Mouse (Mus musculus) heart, postnatal 14 days (tissue): Measurements from ENCODE around the gene Slc1a3. TPM values are rescaled to one million over a fixed set of nuclear protein-coding genes. Genes with fewer than 3 reads are reported as not detected.

Experiments
- DNase-seq, 2 experiments: peaks; one replicate each; pipeline ENCODE4 v3.0.0; 2021 to 2022
- intact Hi-C: fragments of 180-260 bp; cut with DNase I; formaldehyde crosslinking; loops from one replicate; pipeline ENCODE4 v1.15.1; 2025
- total RNA-seq, 2 experiments: library from RNA; stranded (reverse); gene quantifications; 2 replicates each; pipeline ENCODE4 v1.2.3; 2021

The Slc1a3 gene
- total RNA-seq, 2 experiments from 2014 or later = 1.9 to 3.2 TPM

DNA sequence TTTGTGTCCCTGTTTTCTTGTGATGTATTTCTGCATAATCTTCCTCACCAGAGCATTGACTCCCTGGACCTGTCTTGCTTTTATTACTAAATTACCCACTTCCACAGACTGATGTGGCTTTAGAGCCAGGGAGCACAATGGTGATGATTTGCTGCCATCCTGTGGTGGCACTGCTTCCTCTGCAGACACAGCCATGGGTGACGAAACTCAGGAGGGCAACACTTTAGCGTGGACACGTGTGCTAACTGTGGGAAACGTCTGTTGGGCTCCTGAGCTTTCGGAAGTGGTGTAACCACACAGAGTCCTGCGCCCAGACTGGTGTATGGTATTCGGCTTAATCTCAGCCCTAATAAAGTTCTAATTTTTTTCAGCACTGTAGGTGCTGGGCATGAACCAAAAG, 85.2 kb downstream of the Slc1a3 start:
- intact Hi-C loops = no loop called here
- DNase-seq = peak; percentile 48 to 57

DNA sequence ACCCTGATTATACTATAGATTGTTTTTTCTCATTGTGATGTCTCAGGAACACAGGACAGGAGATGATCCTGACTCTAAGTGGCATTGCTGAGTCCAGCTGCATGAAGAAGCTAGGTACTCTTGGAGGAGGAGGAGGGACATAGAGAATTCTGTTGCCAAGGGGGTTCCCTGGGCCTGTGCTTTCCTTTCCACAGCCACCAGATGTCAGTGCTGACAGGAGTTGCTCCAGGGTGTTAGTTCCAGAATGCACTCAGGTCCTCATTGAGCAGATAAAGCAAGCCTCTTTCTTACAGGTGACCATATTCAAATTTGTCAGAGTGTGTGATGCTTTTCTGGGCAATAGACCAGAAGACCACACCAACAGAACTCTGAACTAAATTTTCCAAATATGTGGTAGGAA, 86.7 kb downstream of the Slc1a3 start:
- DNase-seq = no peak
- intact Hi-C loops = no loop called here

DNA sequence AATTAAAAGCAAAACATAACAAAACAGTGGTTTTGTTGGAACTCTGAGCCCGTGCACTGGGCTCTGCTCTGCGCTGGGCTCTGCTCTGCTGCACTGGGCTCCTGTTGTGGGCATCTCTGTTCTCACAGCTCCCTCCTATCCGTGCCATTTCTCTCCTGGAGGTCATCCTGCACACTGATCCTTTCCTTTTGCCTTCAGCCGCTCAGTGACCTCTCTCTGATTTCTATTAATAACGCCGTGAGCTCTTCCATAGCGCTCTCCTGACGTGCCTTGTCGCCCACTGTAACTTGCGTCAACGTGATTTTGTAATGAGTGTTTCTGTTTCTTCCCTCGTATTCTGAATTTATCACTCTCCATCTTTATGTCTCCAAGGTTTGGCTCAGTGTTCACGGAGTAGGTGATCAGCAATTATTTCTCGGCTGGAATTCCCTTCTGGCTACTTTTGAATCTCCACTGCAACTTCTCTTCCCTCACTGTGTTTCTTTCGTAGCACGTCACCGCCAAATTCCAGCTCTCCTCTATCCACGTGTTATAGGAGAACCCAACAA, 91.0 kb downstream of the Slc1a3 start:
- no peak for DNase-seq
- intact Hi-C loops = no loop called here

DNA sequence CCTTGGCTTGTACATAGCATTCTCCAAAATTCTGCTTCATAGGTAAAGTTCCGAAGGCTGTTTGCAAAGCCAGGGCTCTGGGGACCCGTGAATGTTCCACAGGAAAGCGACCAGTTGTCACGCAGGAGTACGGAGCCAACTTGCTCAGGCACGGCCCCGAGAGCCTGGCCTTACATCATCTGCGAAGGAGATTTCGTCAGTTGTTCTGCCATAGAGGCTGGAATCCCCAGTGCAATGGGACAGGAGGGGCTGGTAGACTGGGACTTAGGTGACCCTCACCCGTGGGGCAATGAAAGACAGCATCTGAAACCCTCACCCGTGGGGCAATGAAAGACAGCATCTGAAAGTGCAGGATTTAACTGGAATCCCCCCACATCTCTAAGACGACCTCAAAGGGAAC, 94.3 kb downstream of the Slc1a3 start:
- no peak for DNase-seq
- intact Hi-C loops = no loop called here

DNA sequence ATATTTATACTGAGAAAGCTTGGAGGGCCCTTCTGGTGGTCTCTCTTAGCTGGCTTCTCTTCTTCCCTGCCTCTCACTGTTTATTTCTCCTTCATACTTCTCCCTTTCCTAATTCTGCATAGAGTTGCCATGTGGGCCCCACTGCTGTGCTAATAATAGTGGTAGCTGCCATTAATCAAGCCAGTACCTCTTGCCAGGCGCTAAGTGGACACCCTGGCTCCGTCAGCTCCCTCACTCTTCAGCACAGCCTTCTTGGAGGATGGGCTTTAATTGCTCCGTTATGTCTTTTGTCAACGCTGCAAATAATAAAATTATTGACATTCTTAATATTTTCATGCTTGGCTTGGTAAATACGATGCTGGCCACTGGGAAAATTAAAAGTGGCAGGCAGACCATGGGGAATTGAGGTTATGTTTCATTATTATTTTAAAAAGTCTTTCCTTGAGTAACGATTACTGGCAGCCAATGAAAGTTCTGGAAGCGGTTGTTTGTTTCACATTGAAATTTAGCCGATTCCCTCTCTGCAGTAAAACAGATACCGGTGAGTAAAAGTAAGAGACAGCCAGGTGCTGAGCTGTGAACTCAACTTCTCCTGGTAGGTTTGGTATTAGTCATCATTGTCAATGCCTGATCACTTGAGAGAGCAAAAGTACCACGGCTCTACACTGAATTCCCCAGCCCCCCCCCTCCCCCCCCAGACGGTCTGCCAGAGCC, 94.9 kb downstream of the Slc1a3 start:
- intact Hi-C loops = no loop called here
- DNase-seq = peak in 1 of 2 experiments; percentile 37

DNA sequence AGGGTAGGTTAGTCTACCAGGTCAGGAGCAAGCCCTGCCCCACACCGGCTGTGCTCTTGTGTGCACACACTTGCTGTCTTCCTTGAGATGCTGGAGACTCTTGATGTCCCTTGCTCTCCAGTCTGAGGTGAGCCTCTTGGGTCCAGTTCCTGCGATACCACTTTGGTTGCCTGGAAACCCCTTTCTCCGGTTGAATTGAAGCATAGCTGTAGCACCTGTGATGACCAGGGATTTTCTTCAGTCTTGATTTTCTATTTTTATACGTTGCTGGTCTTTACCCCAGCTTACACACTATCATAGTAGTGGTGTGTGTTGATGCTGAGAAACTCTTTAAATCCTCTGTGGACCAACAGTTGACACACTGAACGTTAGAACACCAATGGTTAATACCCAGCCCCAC, 95.9 kb downstream of the Slc1a3 start:
- intact Hi-C loops = no loop called here
- DNase-seq = no peak

DNA sequence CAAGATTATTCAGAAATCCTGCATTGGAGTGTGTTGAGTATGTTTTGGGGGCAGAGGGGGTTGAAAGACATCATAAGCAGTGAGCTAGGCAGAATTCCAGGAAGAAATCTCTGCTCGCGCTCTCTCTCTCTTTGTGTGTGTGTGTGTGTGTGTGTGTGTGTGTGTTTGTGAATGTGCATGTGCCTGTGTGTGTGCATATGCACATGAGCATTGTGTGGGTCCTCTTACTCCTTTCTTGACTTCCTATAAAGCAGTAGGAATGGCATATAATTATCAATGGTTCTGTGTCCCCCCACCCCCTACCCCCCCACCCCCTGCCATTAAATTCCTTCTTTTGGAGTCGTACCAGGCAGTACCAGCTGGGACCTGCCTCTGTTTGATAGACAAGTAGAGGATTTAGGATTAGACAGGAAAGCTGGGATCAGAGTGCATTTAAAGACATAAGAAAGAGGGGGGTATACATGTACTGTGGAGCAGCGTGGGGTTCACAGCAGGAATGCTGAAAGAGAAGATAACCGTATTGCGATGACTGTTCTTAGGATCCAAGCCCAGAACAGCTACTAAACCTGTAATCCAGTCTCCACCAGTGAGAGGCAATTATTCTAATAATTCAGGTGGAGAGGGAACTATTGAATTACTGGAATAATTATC, 104.9 kb downstream of the Slc1a3 start:
- intact Hi-C loops = no loop called here
- DNase-seq = no peak

DNA sequence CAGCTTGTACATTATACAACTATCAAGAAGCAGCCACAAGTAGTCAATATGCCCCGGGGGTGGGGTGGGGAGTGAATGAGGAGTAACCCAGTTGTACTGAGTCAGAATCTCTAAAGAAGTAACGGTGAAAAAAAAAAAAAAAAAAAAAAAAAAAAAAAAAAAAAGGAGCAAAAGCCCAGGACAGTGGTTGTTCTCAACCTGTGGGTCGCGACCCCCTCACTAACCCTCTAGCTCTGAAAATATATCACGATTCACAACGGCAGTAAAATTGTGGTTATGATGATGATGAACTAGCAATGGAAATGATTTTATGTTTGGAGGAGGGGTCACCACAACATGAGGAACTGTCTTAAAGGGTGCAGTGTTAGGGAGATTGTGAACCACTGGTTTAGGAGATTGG, 108.2 kb downstream of the Slc1a3 start:
- DNase-seq = no peak
- intact Hi-C loops = no loop called here

DNA sequence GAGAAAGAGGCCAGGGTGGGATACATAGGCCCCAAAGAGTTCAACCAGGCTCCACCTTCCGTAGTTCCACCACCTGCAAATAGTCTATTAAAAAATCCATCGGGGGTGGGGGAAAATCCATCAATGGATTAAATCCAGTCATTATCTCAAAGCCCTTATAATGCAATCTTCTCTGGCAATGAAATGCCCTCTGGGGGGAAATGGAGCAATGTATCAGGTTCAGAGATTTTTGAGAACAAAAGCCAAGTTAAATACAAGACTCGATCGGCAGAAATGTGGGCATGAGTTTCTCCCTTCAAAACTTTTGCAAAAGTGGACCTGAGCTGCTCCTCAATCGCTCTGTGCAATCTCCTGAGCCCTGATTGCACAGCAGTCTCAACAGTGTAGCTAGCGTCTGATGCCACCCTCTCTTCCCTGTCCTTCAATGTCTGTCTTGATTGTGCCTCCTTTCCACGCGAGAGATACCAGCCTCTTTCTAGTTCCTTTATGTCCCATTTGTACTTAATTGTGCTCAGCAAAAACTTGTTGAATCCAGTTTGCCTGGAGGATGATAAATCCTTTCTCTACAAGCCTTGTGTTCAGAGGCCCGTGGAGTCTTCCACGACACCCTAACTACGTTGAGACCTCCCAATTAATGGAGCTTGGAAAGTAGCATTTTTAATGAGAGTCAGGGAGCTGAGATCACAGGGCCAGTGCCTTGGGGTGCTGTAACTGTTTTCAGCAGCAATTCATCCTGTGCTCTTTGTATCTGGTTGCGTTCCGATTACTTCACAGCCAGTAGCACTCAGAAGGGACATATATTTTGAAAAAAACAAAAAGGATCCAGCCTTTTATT, 109.0 kb downstream of the Slc1a3 start:
- intact Hi-C loops = no loop called here
- no peak for DNase-seq

DNA sequence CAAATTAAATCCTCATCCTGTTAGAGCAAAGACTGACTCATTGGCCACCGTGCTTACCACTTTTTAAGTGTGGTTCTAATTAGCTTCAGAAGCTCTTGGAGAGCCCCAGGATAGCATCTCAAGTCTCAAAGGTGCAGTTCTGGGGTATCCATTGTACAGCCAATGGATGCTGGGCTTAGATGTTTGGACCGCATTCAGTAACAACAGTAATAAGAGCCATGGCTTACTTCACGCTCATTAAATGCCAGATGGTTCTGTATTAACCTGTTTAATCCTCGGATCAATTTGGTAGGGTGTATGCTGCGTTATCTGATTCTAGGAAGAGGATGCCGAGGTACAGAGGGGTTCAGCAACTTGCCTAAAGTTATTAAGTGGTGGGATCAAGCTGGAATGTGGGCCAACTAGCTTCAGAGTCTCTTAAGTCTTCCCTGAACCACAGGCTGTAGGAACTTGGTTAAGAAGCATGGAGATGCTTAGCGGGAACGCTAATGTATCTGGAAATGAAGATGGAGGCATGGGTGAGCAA, 114.1 kb downstream of the Slc1a3 start:
- intact Hi-C loops = no loop called here
- no peak for DNase-seq

DNA sequence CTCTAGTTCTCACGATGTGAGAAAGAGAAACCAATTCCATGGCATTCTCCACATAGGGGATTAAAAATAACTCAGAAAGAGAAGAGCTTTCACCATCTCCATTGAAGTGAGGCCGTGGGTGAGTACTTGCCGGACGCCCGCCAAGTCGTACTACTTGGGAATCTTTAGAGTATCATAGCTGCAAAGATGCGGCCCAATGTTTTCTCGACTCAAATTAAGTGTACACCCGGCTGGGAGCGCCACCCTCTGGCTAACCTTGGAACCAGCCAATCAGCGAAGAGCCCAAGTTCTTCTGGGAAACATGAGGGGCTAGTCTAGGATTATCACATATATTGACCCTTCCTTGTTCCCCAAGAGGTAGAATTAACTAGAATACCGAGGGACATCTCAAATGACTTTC, 115.3 kb downstream of the Slc1a3 start:
- intact Hi-C loops = no loop called here

DNA sequence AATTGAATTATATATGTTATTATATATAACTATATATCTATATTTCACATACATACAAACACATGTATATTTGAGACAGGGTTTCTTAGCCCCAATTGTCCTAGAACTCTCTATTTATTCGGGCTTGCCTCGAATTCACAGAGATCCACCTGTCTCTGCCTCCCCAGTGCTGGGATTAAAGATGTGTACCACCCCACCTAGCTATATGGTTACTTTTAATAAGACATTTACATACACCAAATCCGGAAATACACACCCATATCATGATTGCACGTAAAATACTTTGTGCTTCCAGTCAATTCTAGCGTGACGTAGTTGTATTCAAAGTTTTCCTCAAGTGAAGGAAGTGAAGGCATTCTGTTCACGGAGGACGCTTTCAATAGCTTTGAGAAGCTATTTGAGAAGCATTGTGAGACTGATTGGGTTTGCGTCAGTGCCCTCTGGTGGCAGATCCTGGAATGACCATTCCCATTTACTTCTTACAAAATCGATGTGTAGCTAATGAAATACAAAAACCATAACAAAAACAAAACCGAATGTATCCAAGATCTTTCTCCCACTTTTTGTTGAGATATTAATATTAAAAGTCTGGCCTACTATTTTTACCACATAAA, 121.0 kb downstream of the Slc1a3 start:
- intact Hi-C loops = loop anchor here (2.0 to 5.0 kb wide), 2 partner anchors 139 to 207 kb away; no protein-coding TSS in a partner anchor
- DNase-seq = peak; percentile 67 to 75

More for the DNA sequence above, 115.3 kb downstream of the Slc1a3 start:
- DNase-seq = no peak

DNA sequence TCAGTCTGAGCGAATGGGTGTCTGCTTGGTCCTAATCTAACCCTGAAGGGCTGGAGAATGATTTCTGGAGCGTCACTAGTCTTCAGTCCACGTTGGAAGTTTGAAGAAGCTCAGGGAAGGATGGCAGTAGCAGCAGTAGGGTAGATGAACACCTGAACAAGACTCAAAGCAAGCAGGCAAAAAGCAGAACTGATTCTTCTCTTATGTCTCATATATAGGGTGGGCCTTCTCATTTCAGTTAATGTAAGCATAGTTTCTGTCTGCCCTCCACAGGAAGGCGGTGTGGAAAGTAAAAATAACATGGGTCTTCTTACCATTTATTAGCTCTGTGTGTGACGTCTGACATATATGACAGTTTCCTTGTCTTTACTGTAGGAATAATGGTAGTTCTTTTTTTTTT, 122.5 kb downstream of the Slc1a3 start:
- intact Hi-C loops = loop anchor here (2.0 kb wide), 1 partner anchor 137 kb away; no protein-coding TSS in a partner anchor
- DNase-seq = no peak

DNA sequence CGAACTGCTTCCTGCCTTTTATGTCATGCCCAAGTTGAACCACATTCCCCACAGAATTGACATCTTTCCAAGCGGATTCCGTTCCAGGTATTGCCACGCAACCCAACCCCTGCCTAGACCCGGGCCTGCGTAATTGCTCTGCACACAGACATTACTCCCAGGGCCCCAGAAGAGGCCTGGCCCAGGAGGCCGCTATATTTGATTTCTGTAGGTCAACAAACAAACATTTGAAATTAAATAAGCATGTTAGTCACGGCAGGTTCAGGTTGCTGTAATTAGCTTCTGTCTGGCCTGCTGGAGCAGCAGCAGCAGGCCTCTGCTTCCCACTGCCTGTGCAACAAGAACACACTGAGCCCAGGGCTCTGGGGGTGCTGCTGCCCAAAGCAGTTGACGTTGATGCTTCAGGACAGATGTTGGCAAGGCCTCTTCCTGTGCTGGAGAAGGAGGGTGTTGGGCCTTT, 123.7 kb downstream of the Slc1a3 start:
- intact Hi-C loops = no loop called here
- no peak for DNase-seq

Other genes starting within 250 kb of the Slc1a3 start
- not detected for gene Gm2310, start 190.8 kb downstream of the Slc1a3 start, total RNA-seq